Comparison of ENCODE assay signal across 9 mouse cellular contexts in genomic region chr2:167675120-167675909, GRCm38 (mm10). TPM values are rescaled to one million over a fixed set of nuclear protein-coding genes. Genes with fewer than 3 reads are reported as not detected.
DNase-seq lines count a peak whose midpoint lies in the region; ATAC-seq and TF ChIP-seq lines count a peak whose summit lies in the region.
"Had no signal": no experiment of that assay in that cellular context is flagged by ENCODE, and none has a peak within 500 bp of the region (broad histone marks: within the 10 kb centered on the region; RNA-seq: fewer than 3 reads in every experiment).

No protein-coding gene starts in this region.

- no peaks in the 10 kb centered on the region for H3K36me3 ChIP-seq in heart, postnatal 0 days (replicated peaks; ENCODE audit: control insufficient read depth, insufficient read depth, low read length)
- H3K36me3 ChIP-seq in G1E (replicated peaks): peaks cover 11% of the 10 kb centered on the region
- no peaks in the 10 kb centered on the region for H3K36me3 ChIP-seq in stomach, postnatal 0 days (ENCODE audit: control insufficient read depth, insufficient read depth, low read length)
- H3K36me3 ChIP-seq: limb, embryonic 13.5 days had no signal

- 44% methylated on average over 14 of the region's 14 CpGs for WGBS in heart, postnatal 0 days
- 37% methylated on average over 14 of the region's 14 CpGs for WGBS in stomach, postnatal 0 days

- no peaks in the 10 kb centered on the region for H3K4me1 ChIP-seq in heart, postnatal 0 days (ENCODE audit: control insufficient read depth, insufficient read depth)
- peaks cover 25% of the 10 kb centered on the region for H3K4me1 ChIP-seq in G1E (ENCODE audit: insufficient read depth, low read depth, low read length)
- no peaks in the 10 kb centered on the region for H3K4me1 ChIP-seq in stomach, postnatal 0 days (replicated peaks; ENCODE audit: control insufficient read depth, insufficient read depth)
- H3K4me1 ChIP-seq: limb, embryonic 13.5 days had no signal

- H3K4me3 ChIP-seq in heart, postnatal 0 days (ENCODE audit: low read depth, low read length): no peak overlapping the region
- H3K4me3 ChIP-seq in G1E (ENCODE audit: low read depth, low read length): no peak overlapping the region
- H3K4me3 ChIP-seq in stomach, postnatal 0 days (ENCODE audit: low read depth, low read length): no peak overlapping the region
- H3K4me3 ChIP-seq: limb, embryonic 13.5 days had no signal

- H3K9ac ChIP-seq in heart, postnatal 0 days (replicated peaks; ENCODE audit: low read depth, low read length): no peak overlapping the region
- H3K9ac ChIP-seq in stomach, postnatal 0 days (ENCODE audit: low read length): no peak overlapping the region
- H3K9ac ChIP-seq: limb, embryonic 13.5 days had no signal

- no peak overlapping the region for H3K27ac ChIP-seq in heart, postnatal 0 days (ENCODE audit: low read depth)
- no peak overlapping the region for H3K27ac ChIP-seq in stomach, postnatal 0 days (replicated peaks)
- H3K27ac ChIP-seq: limb, embryonic 13.5 days had no signal

- H3K27me3 ChIP-seq in heart, postnatal 0 days (ENCODE audit: control insufficient read depth, insufficient read depth, low read length): no peaks in the 10 kb centered on the region
- peaks cover 8% of the 10 kb centered on the region; the same call in 1 of the 2 replicates for H3K27me3 ChIP-seq in G1E (ENCODE audit: insufficient read depth, low read length)
- H3K27me3 ChIP-seq in stomach, postnatal 0 days (ENCODE audit: control insufficient read depth, insufficient read depth, low read length): no peaks in the 10 kb centered on the region
- H3K27me3 ChIP-seq: limb, embryonic 13.5 days had no signal

- no peak overlapping the region for H3K4me2 ChIP-seq in heart, postnatal 0 days (ENCODE audit: low read depth, low read length)
- no peak overlapping the region for H3K4me2 ChIP-seq in stomach, postnatal 0 days (replicated peaks; ENCODE audit: low read depth)
- H3K4me2 ChIP-seq: limb, embryonic 13.5 days had no signal

- TF ChIP-seq EP300 in heart, postnatal 0 days (IDR thresholded peaks at IDR 0.05; ENCODE audit: low read depth): no peak
- no peak for TF ChIP-seq EP300 in stomach, postnatal 0 days (optimal IDR thresholded peaks at IDR 0.05)

- H3K9me3 ChIP-seq in heart, postnatal 0 days (replicated peaks; ENCODE audit: control insufficient read depth, low read length): no peaks in the 10 kb centered on the region
- H3K9me3 ChIP-seq in G1E (replicated peaks): no peaks in the 10 kb centered on the region
- H3K9me3 ChIP-seq in stomach, postnatal 0 days (ENCODE audit: control insufficient read depth, low read length): no peaks in the 10 kb centered on the region
- H3K9me3 ChIP-seq: limb, embryonic 13.5 days had no signal

- TF ChIP-seq CTCF in heart, postnatal 0 days (IDR thresholded peaks at IDR 0.05; ENCODE audit: low read depth): peak; percentile 74
- TF ChIP-seq CTCF in G1E (IDR thresholded peaks at IDR 0.05; ENCODE audit: low read depth, low read length): peak; percentile 38; the same call in 1 of the 2 replicates
- peak; percentile 79 for TF ChIP-seq CTCF in stomach, postnatal 0 days (IDR thresholded peaks at IDR 0.05; ENCODE audit: low read depth)

- ATAC-seq in heart, postnatal 0 days (ENCODE audit: insufficient read depth, low read depth): peak; percentile 40
- no peak for ATAC-seq in G1E (ENCODE audit: extremely low read depth, insufficient number of reproducible peaks, low FRiP score, poor library complexity, severe bottlenecking)
- ATAC-seq in hematopoietic stem cell, adult 5-6 weeks (replicated peaks in 1 of 2; ENCODE audit: insufficient read depth in 1 of 2, low FRiP score in 2 of 2, low TSS enrichment in 1 of 2, low read depth in 1 of 2, poor library complexity in 2 of 2, severe bottlenecking in 2 of 2): peak; percentile 46; a peak in 2 of 4 replicates
- no peak for ATAC-seq in stomach, postnatal 0 days (ENCODE audit: low FRiP score, low TSS enrichment)

- peak; percentile 57 for DNase-seq in heart, postnatal 0 days (ENCODE audit: low spot score)
- no peak for DNase-seq in heart, postnatal 25 days (ENCODE audit: low spot score)
- DNase-seq in 416B (ENCODE audit: low read depth): peak; percentile 74
- no peak for DNase-seq in G1E (ENCODE audit: low spot score)
- DNase-seq in stomach, postnatal 0 days (ENCODE audit: low spot score): peak; percentile 60
- no peak for DNase-seq in left cerebral cortex, postnatal 36 days (ENCODE audit: low spot score in 2 of 2)
- no peak for DNase-seq in gastrocnemius, postnatal 36 days

- intact Hi-C loops in heart, postnatal 25 days (cut with DNase I): no loop called here
- intact Hi-C loops in left cerebral cortex, postnatal 36 days (cut with DNase I): loop anchor here (2.0 kb wide), 1 partner anchor 35 kb away; no protein-coding TSS in a partner anchor
- intact Hi-C loops in gastrocnemius, postnatal 36 days (cut with DNase I): loop anchor here (5.0 kb wide), 1 partner anchor 143 kb away; no protein-coding TSS in a partner anchor

RNA-seq across cellular contexts. Expression of gene Cebpb, which starts 13.4 kb away (rescaled TPM):
- 43.5 and 50.8 TPM in 2 replicates for total RNA-seq in heart, postnatal 0 days (2014; rRNA removed; ENCODE audit: low replicate concordance)
- polyA plus RNA-seq in heart, postnatal 0 days (2015; fragmentation: Nextera tagmentation; extraction: Ambion mirVana): 4.9 and 5.8 TPM in 2 replicates
- 10 to 100 TPM; 58.0 to 84.2 TPM for total RNA-seq in heart, postnatal 25 days (2021)
- total RNA-seq in G1E (2014; fragmentation: Nextera tagmentation) (10.5 and 12.5 TPM in 2 replicates), G1E (2017) (12.9 and 33.6 TPM in 2 replicates)
- 61.6 and 87.9 TPM in 2 replicates for polyA plus RNA-seq in G1E (2012)
- total RNA-seq in hematopoietic stem cell, adult 5-6 weeks (2017): 15.5 and 20.1 TPM in 2 replicates
- polyA plus RNA-seq in stomach, postnatal 0 days (2015; fragmentation: Nextera tagmentation; extraction: Ambion mirVana): 55.0 and 60.2 TPM in 2 replicates
- total RNA-seq in left cerebral cortex, postnatal 36 days (2021): 10 to 100 TPM; 12.9 to 18.8 TPM
- total RNA-seq in gastrocnemius, postnatal 36 days (2021): 100 to 1,000 TPM; 115 to 129 TPM

RNA-seq across cellular contexts. Expression of gene Gm20431, which starts 14.0 kb away (rescaled TPM):
- 5.8 and 25.5 TPM in 2 replicates for total RNA-seq in heart, postnatal 0 days (2014; rRNA removed; ENCODE audit: low replicate concordance)
- 2.7 and 5.1 TPM in 2 replicates for polyA plus RNA-seq in heart, postnatal 0 days (2015; fragmentation: Nextera tagmentation; extraction: Ambion mirVana)
- total RNA-seq in heart, postnatal 25 days (2021): 10 to 100 TPM; 18.0 to 18.4 TPM
- total RNA-seq in G1E (2014; fragmentation: Nextera tagmentation) (6.2 and 8.1 TPM in 2 replicates), G1E (2017) (0.11 TPM in 1 of 2 replicates, not detected in the other)
- polyA plus RNA-seq in G1E (2012): not detected in 2 replicates
- not detected in 2 replicates for total RNA-seq in hematopoietic stem cell, adult 5-6 weeks (2017)
- 13.4 and 14.1 TPM in 2 replicates for polyA plus RNA-seq in stomach, postnatal 0 days (2015; fragmentation: Nextera tagmentation; extraction: Ambion mirVana)
- 10 to 100 TPM; 42.3 to 46.8 TPM for total RNA-seq in left cerebral cortex, postnatal 36 days (2021)
- 10 to 100 TPM in 1 of 2 experiments, 1 to 10 TPM in 1; 6.3 to 11.4 TPM for total RNA-seq in gastrocnemius, postnatal 36 days (2021)

RNA-seq across cellular contexts. Expression of gene Tmem189, which starts 14.3 kb away (rescaled TPM):
- 76.8 and 84.3 TPM in 2 replicates for total RNA-seq in heart, postnatal 0 days (2014; rRNA removed; ENCODE audit: low replicate concordance)
- 37.6 and 39.3 TPM in 2 replicates for polyA plus RNA-seq in heart, postnatal 0 days (2015; fragmentation: Nextera tagmentation; extraction: Ambion mirVana)
- total RNA-seq in heart, postnatal 25 days (2021): 10 to 100 TPM; 27.2 TPM
- total RNA-seq in G1E (2014; fragmentation: Nextera tagmentation) (14.1 and 20.1 TPM in 2 replicates), G1E (2017) (17.5 and 18.3 TPM in 2 replicates)
- polyA plus RNA-seq in G1E (2012): 36.9 and 38.8 TPM in 2 replicates
- total RNA-seq in hematopoietic stem cell, adult 5-6 weeks (2017): 22.6 and 32.3 TPM in 2 replicates
- polyA plus RNA-seq in stomach, postnatal 0 days (2015; fragmentation: Nextera tagmentation; extraction: Ambion mirVana): 74.6 and 85.7 TPM in 2 replicates
- total RNA-seq in left cerebral cortex, postnatal 36 days (2021): 10 to 100 TPM; 45.2 to 48.3 TPM
- 10 to 100 TPM; 14.9 to 15.6 TPM for total RNA-seq in gastrocnemius, postnatal 36 days (2021)

RNA-seq across cellular contexts. Expression of gene Ube2v1, which starts 43.4 kb away (rescaled TPM):
- total RNA-seq in heart, postnatal 0 days (2014; rRNA removed; ENCODE audit: low replicate concordance): 74.5 and 94.6 TPM in 2 replicates
- polyA plus RNA-seq in heart, postnatal 0 days (2015; fragmentation: Nextera tagmentation; extraction: Ambion mirVana): 150 and 152 TPM in 2 replicates
- 100 to 1,000 TPM in 1 of 2 experiments, 10 to 100 TPM in 1; 99.3 to 105 TPM for total RNA-seq in heart, postnatal 25 days (2021)
- 149 and 162 TPM in 2 replicates for total RNA-seq in G1E (2014; fragmentation: Nextera tagmentation)
- total RNA-seq in G1E (2017): 81.3 and 83.9 TPM in 2 replicates
- 197 and 203 TPM in 2 replicates for polyA plus RNA-seq in G1E (2012)
- total RNA-seq in hematopoietic stem cell, adult 5-6 weeks (2017): 44.9 and 64.5 TPM in 2 replicates
- 234 and 253 TPM in 2 replicates for polyA plus RNA-seq in stomach, postnatal 0 days (2015; fragmentation: Nextera tagmentation; extraction: Ambion mirVana)
- 100 to 1,000 TPM; 246 to 259 TPM for total RNA-seq in left cerebral cortex, postnatal 36 days (2021)
- 100 to 1,000 TPM; 160 to 167 TPM for total RNA-seq in gastrocnemius, postnatal 36 days (2021)

Comparison
In these comparisons a context has a peak if more than half of its experiments do, and no peak if none do; other contexts are left out.
1. DNase-seq: peak in heart, postnatal 0 days (single experiment), 416B (single experiment) and stomach, postnatal 0 days (single experiment); none in heart, postnatal 25 days (single experiment), G1E (single experiment), left cerebral cortex, postnatal 36 days (0 of 2) and gastrocnemius, postnatal 36 days (0 of 2).
2. ATAC-seq: peak in heart, postnatal 0 days (single experiment) and hematopoietic stem cell, adult 5-6 weeks (2 of 2); none in G1E (single experiment) and stomach, postnatal 0 days (single experiment).
3. Peak in every context shown above with its lines, with median percentiles within 50 percentile points of each other: CTCF ChIP-seq.